In the genomic region with DNA sequence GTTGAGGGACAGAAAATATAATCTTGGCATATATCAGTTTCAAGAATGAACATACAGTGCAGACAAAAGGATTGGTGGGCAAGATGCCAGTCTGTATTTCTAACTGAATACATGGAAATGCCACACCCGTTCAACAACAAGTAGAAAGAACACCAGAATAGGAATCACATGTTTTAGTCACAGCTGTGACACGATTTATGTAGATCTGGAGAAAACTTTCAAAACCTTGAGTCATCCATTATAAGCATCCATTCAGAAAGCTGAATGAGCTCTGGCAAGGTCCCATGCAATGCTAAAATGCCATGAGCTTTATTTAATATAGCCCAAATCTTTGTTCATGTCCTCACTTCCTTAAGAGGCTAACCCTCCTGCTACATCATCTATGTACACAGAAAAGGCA, we compare ENCODE assay signal across 9 mouse cellular contexts.
"Had no signal": no experiment of that assay in that cellular context is flagged by ENCODE, and none has a peak within 500 bp of the region (broad histone marks: within the 10 kb centered on the region; RNA-seq: fewer than 3 reads in every experiment).

No protein-coding gene starts in this region.

- ATAC-seq: midbrain, embryonic 16.5 days had no signal

- DNase-seq: lung, adult 18-20 months; lung, embryonic 14.5 days; lung, postnatal 10 days; lung, postnatal 4 days; midbrain, embryonic 14.5 days; thymus, adult 18-20 months; thymus, postnatal 14 days; thymus, postnatal 36 days had no signal
